Mouse (Mus musculus) CH12.LX (cell line): ENCODE measurements around the gene Cytl1. TPM values are rescaled to one million over a fixed set of nuclear protein-coding genes. Genes with fewer than 3 reads are reported as not detected.

Experiments
- DNase-seq: peaks from one replicate; pipeline ENCODE4 v3.0.0-alpha.2; 2013; ENCODE audit errors: extremely low read depth
- H3K27ac ChIP-seq: 2 replicates; pipeline ENCODE4 v1.5.1; 2012; ENCODE audit warnings: low read depth, mild to moderate bottlenecking, control low read depth, moderate library complexity; ENCODE audit not compliant: insufficient read depth
- H3K27me3 ChIP-seq: replicated peaks from 2 replicates; pipeline ENCODE3; 2012; ENCODE audit warnings: inconsistent platforms
- H3K36me3 ChIP-seq, 2 experiments: replicated peaks in 1 of 2; 2 replicates each; pipeline versions ENCODE3 to v1.6.1; 2012; ENCODE audit warnings: inconsistent platforms in 1 of 2, low read length in 1 of 2, mild to moderate bottlenecking in 1 of 2, mixed read lengths in 1 of 2, moderate library complexity in 1 of 2; ENCODE audit not compliant: control insufficient read depth in 1 of 2, insufficient read depth in 1 of 2
- H3K4me1 ChIP-seq, 2 experiments: 2 replicates each; pipeline ENCODE4 v1.6.1; 2012; ENCODE audit warnings: inconsistent platforms in 1 of 2, moderate library complexity in 1 of 2; ENCODE audit not compliant: insufficient read depth in 2 of 2, control insufficient read depth in 1 of 2
- H3K4me2 ChIP-seq: 2 replicates; pipeline ENCODE4 v1.6.1; 2012; ENCODE audit warnings: low read depth, mild to moderate bottlenecking, control low read depth; ENCODE audit not compliant: poor library complexity, insufficient read depth, severe bottlenecking
- H3K4me3 ChIP-seq, 3 experiments: fragments of 150-350 bp in 1 of 3; sonication (generic) in 1 of 3; replicated peaks in 1 of 3; 2 replicates each; pipeline versions ENCODE3 to v1.5.1; 2011 to 2012; ENCODE audit warnings: low read depth in 2 of 3, low read length in 2 of 3, mild to moderate bottlenecking in 2 of 3, moderate library complexity in 2 of 3, control low read depth in 1 of 3, improper control_type of control experiment in 1 of 3, inconsistent platforms in 1 of 3, mixed read lengths in 1 of 3; ENCODE audit not compliant: poor library complexity in 1 of 3
- H3K79me2 ChIP-seq: replicated peaks from 2 replicates; pipeline ENCODE4 v1.6.1; 2012; ENCODE audit warnings: mild to moderate bottlenecking, moderate library complexity; ENCODE audit not compliant: control insufficient read depth, poor library complexity, insufficient read depth, severe bottlenecking; ENCODE audit errors: extremely low read depth
- H3K9ac ChIP-seq: 2 replicates; pipeline ENCODE4 v1.6.1; 2012; ENCODE audit warnings: low read depth, mild to moderate bottlenecking, control low read depth, moderate library complexity; ENCODE audit not compliant: insufficient read depth
- H3K9me3 ChIP-seq: replicated peaks from 2 replicates; pipeline ENCODE3; 2012; ENCODE audit warnings: low read length, inconsistent platforms, mixed read lengths
- CTCF ChIP-seq, 2 experiments: IDR thresholded peaks in 1 of 2; conservative IDR thresholded peaks in 1 of 2; 2 replicates each; pipeline ENCODE4 v1.5.1; 2011 to 2012; ENCODE audit warnings: low read depth in 2 of 2, low read length in 2 of 2, improper control_type of control experiment in 1 of 2, inconsistent platforms in 1 of 2, mild to moderate bottlenecking in 1 of 2, moderate library complexity in 1 of 2
- HCFC1 ChIP-seq: IDR thresholded peaks from 2 replicates; pipeline ENCODE4 v1.6.1; 2012; ENCODE audit warnings: low read depth, mild to moderate bottlenecking, inconsistent platforms, low read length, improper control_type of control experiment
- JUND ChIP-seq: conservative IDR thresholded peaks from 2 replicates; pipeline ENCODE4 v1.6.1; 2011; ENCODE audit warnings: low read depth, low read length, improper control_type of control experiment
- KAT2A ChIP-seq: IDR thresholded peaks from 2 replicates; pipeline ENCODE4 v1.6.1; 2012; ENCODE audit warnings: low read length, improper control_type of control experiment, inconsistent platforms; ENCODE audit not compliant: insufficient replicate concordance
- MAFK ChIP-seq: IDR thresholded peaks from 2 replicates; pipeline ENCODE4 v1.6.1; 2011; ENCODE audit warnings: low read length, improper control_type of control experiment; ENCODE audit not compliant: insufficient replicate concordance
- MAX ChIP-seq: IDR thresholded peaks from 2 replicates; pipeline ENCODE4 v1.6.1; 2011; ENCODE audit warnings: low read length, improper control_type of control experiment
- MAZ ChIP-seq: IDR thresholded peaks from 2 replicates; pipeline ENCODE4 v1.6.1; 2012; ENCODE audit warnings: low read depth, mild to moderate bottlenecking, inconsistent platforms, low read length, improper control_type of control experiment, moderate library complexity
- MXI1 ChIP-seq: IDR thresholded peaks from 2 replicates; pipeline ENCODE4 v1.6.1; 2011; ENCODE audit warnings: mild to moderate bottlenecking, low read depth, low read length, improper control_type of control experiment
- NRF1 ChIP-seq: IDR thresholded peaks from 2 replicates; pipeline ENCODE4 v1.6.1; 2014; ENCODE audit warnings: low read depth, mild to moderate bottlenecking, inconsistent platforms, low read length, improper control_type of control experiment, moderate library complexity
- PAX5 ChIP-seq: IDR thresholded peaks from 2 replicates; pipeline ENCODE4 v1.6.1; 2012; ENCODE audit warnings: low read length, inconsistent platforms, mixed read lengths
- POLR2A ChIP-seq: IDR thresholded peaks from 2 replicates; pipeline ENCODE4 v1.6.1; 2011; ENCODE audit warnings: low read depth, mild to moderate bottlenecking, improper control_type of control experiment, low read length
- RAD21 ChIP-seq: IDR thresholded peaks from 2 replicates; pipeline ENCODE4 v1.6.1; 2011; ENCODE audit warnings: low read depth, mild to moderate bottlenecking, low read length, improper control_type of control experiment, moderate library complexity
- RCOR1 ChIP-seq: conservative IDR thresholded peaks from 2 replicates; pipeline ENCODE4 v1.6.1; 2012; ENCODE audit warnings: low read depth, mild to moderate bottlenecking, inconsistent platforms, low read length, improper control_type of control experiment
- SMC3 ChIP-seq: IDR thresholded peaks from 2 replicates; pipeline ENCODE4 v1.6.1; 2011; ENCODE audit warnings: low read depth, low read length, improper control_type of control experiment
- TCF12 ChIP-seq: IDR thresholded peaks from 2 replicates; pipeline ENCODE4 v1.6.1; 2014; ENCODE audit warnings: low read depth, mild to moderate bottlenecking, inconsistent platforms, low read length, improper control_type of control experiment
- UBTF ChIP-seq: IDR thresholded peaks from 2 replicates; pipeline ENCODE4 v1.6.1; 2012; ENCODE audit warnings: low read depth, mild to moderate bottlenecking, inconsistent platforms, low read length, improper control_type of control experiment, moderate library complexity
- USF1 ChIP-seq: IDR thresholded peaks from 2 replicates; pipeline ENCODE4 v1.6.1; 2014; ENCODE audit warnings: low read depth, mild to moderate bottlenecking, inconsistent platforms, low read length, improper control_type of control experiment
- ZKSCAN1 ChIP-seq: IDR thresholded peaks from 2 replicates; pipeline ENCODE4 v1.6.1; 2012; ENCODE audit warnings: low read depth, inconsistent platforms, low read length, improper control_type of control experiment, borderline replicate concordance
- ZMIZ1 ChIP-seq: IDR thresholded peaks from 2 replicates; pipeline ENCODE4 v1.6.1; 2012; ENCODE audit warnings: low read depth, mild to moderate bottlenecking, inconsistent platforms, low read length, improper control_type of control experiment
- ZNF384 ChIP-seq: IDR thresholded peaks from 2 replicates; pipeline ENCODE4 v1.6.1; 2012; ENCODE audit warnings: low read depth, low read length, improper control_type of control experiment, inconsistent platforms
- dilution Hi-C: fragments of 300-500 bp; cut with MboI; formaldehyde crosslinking; loops from 2 replicates; pipeline ENCODE4 v1.14.3; 2020; ENCODE audit warnings: low sequenced_read_pairs; ENCODE audit not compliant: extremely low pct_unique_long_range_greater_than_20kb, extremely low pct_ligation_motif_present
- in situ Hi-C: fragments of 300-500 bp; cut with MboI; formaldehyde crosslinking; loops from 3 replicates; pipeline ENCODE4 v1.14.3; 2019; ENCODE audit warnings: low sequenced_read_pairs, low pct_ligation_motif_present, low pct_unique_long_range_greater_than_20kb, mixed read lengths
- polyA plus RNA-seq: library from polyadenylated mRNA; unstranded; fragments of >175 nt; gene quantifications from 2 replicates; pipeline ENCODE4 v1.2.1, GENCODE M21; 2012; ENCODE audit warnings: low read depth; ENCODE audit not compliant: insufficient read length
- total RNA-seq, 2 experiments: library from RNA; depleted of rRNA; stranded (reverse); fragments of 300-350 nt in 1 of 2; fragments of >200 nt in 1 of 2; gene quantifications; 2 replicates each; pipeline ENCODE4 v1.2.3; 2012 to 2014

Gene Cytl1
- total and polyA plus RNA-seq, 3 experiments, result not detected

DNA sequence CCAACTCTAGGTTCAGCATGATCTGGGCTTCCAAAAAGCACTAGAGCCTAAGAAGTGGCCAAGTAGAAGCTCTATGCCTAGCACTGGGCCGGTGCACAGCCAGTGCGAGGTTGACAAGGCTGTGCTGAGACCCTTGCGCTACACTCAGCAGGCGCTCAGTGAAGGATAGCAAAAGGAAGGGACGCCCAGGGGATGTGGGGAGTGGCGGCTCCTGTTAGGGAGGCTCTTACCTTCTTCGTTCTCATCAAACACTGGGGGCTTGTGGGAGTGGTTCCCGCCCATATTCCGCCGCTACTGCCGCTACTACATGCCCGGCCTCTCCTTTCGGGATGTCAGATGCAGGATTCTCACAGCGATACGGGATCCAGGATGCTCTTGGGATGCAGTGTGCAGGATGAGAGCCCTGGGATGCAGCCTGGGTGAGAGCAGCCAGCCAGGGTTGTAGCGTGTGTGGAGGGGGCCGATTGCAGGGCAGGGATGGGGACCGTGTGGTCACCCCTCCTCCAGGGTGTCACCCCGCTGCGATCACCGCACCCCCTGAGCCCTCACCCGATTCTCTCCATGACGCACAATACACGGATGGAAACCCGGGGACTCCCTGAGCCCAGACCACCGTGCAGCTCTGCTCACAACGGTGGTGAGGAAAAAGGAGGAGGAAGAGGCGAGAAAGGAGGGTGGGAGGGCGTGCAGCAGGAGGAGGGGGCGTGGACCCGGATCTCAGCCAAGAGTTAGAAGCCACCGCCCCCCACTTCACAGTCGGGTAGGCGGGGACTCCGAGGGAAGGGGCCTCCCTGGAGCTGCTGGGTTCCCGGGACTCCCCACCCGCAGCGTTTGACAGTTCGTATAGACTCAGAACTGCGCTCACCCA is 18.6 kb upstream of the Cytl1 start, which contains the start of gene Stk32b (continued):
- TF ChIP-seq MAFK, result no peak

GRCm38 (mm10) chr5:37717384-37717963 is 17.8 kb upstream of the Cytl1 start:
- in situ Hi-C loops (loop anchor here (10.0 kb wide), 1 partner anchor 423 kb away; no protein-coding TSS in a partner anchor), dilution Hi-C loops (no loop called here)
- Histone ChIP-seq H3K27me3 (peaks cover 82% of the 10 kb centered on the region), H3K4me1 (peaks cover 0 to 4% of the 10 kb centered on the region in 2 experiments; a peak in 1 of 4 replicates), H3K9ac (no peak overlapping the region), H3K27ac (no peak overlapping the region), H3K4me3 (no peak overlapping the region), H3K4me2 (no peak overlapping the region), H3K79me2 (no peaks in the 10 kb centered on the region), H3K36me3 (no peaks in the 10 kb centered on the region), H3K9me3 (peaks cover 3% of the 10 kb centered on the region)
- DNase-seq, result peak; percentile 7
- TF ChIP-seq CTCF (conservative IDR thresholded peaks at IDR 0.05 in 1 of 2, IDR thresholded peaks at IDR 0.05 in 1 of 2; ENCODE audit: low read depth in 2 of 2, low read length in 2 of 2), result peak in 1 of 2 experiments; percentile 42; a peak in 2 of 4 replicates
- peak; percentile 42 for TF ChIP-seq RAD21
- no peak for TF ChIP-seq NRF1
- TF ChIP-seq UBTF, result no peak
- TF ChIP-seq ZNF384, result no peak
- TF ChIP-seq PAX5, result no peak
- TF ChIP-seq KAT2A, result no peak

DNA sequence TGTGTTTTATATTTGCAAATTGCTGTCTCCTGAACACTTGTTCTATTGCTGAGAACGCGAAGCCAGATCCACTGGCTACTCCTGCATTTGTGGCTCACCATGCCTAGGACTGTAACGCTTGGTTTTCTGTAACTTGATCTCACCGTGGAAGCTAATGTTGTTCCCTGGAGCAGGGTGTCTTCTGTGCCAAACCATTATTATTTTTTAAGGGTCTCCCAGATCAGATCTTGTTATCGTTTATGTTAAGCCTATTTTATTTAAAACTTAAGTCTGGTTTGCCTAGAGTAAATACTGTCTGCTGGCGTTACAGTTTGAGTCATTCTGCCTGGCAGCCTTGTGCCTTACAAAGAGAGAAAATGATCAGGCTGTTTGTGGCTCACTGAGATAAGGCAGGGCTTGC is 14.6 kb upstream of the Cytl1 start:
- no peak overlapping the region for H3K27ac ChIP-seq
- H3K9me3 ChIP-seq, result no peaks in the 10 kb centered on the region
- peaks cover 85% of the 10 kb centered on the region for H3K27me3 ChIP-seq
- in situ Hi-C loops, result no loop called here
- H3K79me2 ChIP-seq, result no peaks in the 10 kb centered on the region
- H3K4me1 ChIP-seq, result no peaks in the 10 kb centered on the region
- TF ChIP-seq MAX (no peak), MAZ (no peak), MXI1 (no peak), ZKSCAN1 (no peak), ZMIZ1 (no peak), JUND (no peak), KAT2A (no peak), RCOR1 (no peak), TCF12 (no peak), HCFC1 (no peak), PAX5 (no peak), POLR2A (no peak), SMC3 (no peak), RAD21 (no peak), USF1 (no peak)
- no peak overlapping the region for H3K4me3 ChIP-seq
- H3K9ac ChIP-seq, result no peak overlapping the region
- dilution Hi-C loops, result no loop called here
- no peaks in the 10 kb centered on the region for H3K36me3 ChIP-seq
- H3K4me2 ChIP-seq, result no peak overlapping the region
- no peak for DNase-seq
